Mouse (Mus musculus): Measurements from ENCODE around the gene Psmb4.

DNA sequence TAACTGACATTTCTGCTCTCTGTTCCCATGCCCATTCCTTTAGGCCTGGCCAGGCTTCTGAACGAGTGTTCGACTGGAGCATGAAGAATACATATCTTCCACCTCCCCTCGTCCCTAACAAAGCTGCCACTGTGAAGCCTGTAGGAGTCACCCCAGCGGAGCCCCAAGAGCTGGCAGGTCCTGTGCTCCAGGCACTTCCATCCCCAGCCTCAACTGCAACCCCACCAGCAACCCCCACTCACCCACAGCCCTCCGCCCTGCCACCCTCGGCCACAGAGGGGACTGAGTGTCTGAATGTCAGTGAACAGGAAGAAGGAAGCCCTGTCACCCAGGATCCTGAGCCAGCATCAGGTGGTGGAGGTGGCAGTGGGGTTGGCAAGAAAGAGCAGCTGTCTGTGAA, 8.1 kb downstream of the Psmb4 start:
- TF ChIP-seq GATA1 (IDR thresholded peaks at IDR 0.05; ENCODE audit: low read length) (no peak), TAL1 (IDR thresholded peaks at IDR 0.05; ENCODE audit: low read length) (no peak)

Data from erythroblast, embryonic 14.5 days (primary cell).